Comparison of ENCODE assay signal across 8 mouse cellular contexts in the genomic region with DNA sequence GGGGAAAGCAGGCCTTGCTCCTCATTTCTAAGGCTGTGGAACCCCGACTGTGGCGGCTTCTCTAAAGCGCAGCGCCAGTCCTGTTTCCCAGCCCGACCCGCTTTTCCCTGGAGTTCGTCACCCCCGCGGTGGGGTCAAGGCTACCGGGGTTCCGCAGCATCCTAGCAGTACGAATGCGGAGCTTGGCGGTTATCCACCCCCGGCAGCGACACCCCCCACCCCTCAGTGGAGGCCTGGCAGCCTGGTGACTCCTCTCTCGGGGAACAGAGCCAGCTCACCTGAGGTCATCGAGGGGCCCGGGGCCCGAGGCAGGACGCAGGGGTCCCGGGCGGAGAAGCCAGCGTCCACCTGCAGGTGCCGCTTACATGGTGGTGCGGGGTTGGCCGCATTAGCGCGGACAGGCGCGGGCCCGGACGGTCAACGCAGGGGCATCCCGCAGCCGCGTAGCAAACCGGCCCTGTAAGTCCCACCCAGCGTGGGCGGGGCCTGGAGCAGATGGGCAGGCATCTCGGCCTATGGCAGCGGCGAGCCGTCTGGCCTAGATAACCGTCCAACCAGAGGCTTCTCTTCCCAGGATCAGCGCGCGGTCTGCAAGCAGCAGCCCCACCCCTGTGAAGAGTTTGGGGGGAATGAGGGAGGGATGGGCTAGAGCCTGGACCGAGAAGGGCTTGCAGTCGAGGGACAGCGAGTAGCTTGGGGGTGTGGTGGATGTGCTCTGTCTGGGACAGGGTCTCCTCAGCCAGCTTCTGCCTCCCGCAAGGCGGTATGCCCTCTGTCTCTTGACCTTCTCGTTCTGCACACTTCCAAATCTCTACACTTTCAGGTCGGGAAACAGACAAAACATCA. TPM values are rescaled to one million over a fixed set of nuclear protein-coding genes. Genes with fewer than 3 reads are reported as not detected.
DNase-seq lines count a peak whose midpoint lies in the region; ATAC-seq and TF ChIP-seq lines count a peak whose summit lies in the region.

Gene Abhd8 (minus strand): TSS at position 468 of the 846 bp plus-strand sequence.

- H3K4me2 ChIP-seq in forebrain, embryonic 11.5 days (ENCODE audit: low read depth, low read length, severe bottlenecking), result peak within 1 kb of the TSS; percentile 60
- peak within 1 kb of the TSS; percentile 78 for H3K4me2 ChIP-seq in heart, embryonic 16.5 days (ENCODE audit: low read depth, low read length)
- H3K4me2 ChIP-seq in liver, embryonic 16.5 days (ENCODE audit: low read depth, low read length), result peak within 1 kb of the TSS; percentile 98
- H3K4me2 ChIP-seq in neural tube, embryonic 13.5 days, result peak within 1 kb of the TSS; percentile 91

- H3K27ac ChIP-seq in forebrain, embryonic 11.5 days (ENCODE audit: low read depth, low read length), result peak within 1 kb of the TSS; percentile 8; the same call in 1 of the 2 replicates
- peak within 1 kb of the TSS; percentile 97 for H3K27ac ChIP-seq in heart, embryonic 16.5 days (ENCODE audit: low read length)
- H3K27ac ChIP-seq in liver, embryonic 16.5 days (ENCODE audit: low read length), result peak within 1 kb of the TSS; percentile 50
- peak within 1 kb of the TSS; percentile 87 for H3K27ac ChIP-seq in neural tube, embryonic 13.5 days (replicated peaks)
- H3K27ac ChIP-seq in testis, adult 2 months (ENCODE audit: control insufficient read depth, insufficient read depth, low read depth, low read length), result peak within 1 kb of the TSS; percentile 94

- WGBS in forebrain, embryonic 11.5 days, result under 1% methylated on average over 55 of the region's 55 CpGs
- WGBS in heart, embryonic 16.5 days, result under 1% methylated on average over 55 of the region's 55 CpGs
- WGBS in liver, embryonic 16.5 days (ENCODE audit: insufficient replicate concordance), result under 1% methylated on average over 54 of the region's 55 CpGs
- under 1% methylated on average over 53 of the region's 55 CpGs for WGBS in neural tube, embryonic 13.5 days

- TF ChIP-seq CTCF in testis, adult 2 months (IDR thresholded peaks at IDR 0.05; ENCODE audit: control insufficient read depth, insufficient read depth, insufficient replicate concordance, low read depth, low read length), result peak; percentile 10; the same call in 1 of the 2 replicates

- peak; percentile 52; the same call in 1 of the 2 replicates for TF ChIP-seq POLR2A in testis, adult 2 months (IDR thresholded peaks at IDR 0.05; ENCODE audit: control insufficient read depth, low read depth, low read length)

- peak within 1 kb of the TSS; percentile 90 for H3K9ac ChIP-seq in forebrain, embryonic 11.5 days (ENCODE audit: low read length)
- H3K9ac ChIP-seq in heart, embryonic 16.5 days (ENCODE audit: low read length), result peak within 1 kb of the TSS; percentile 84
- peak within 1 kb of the TSS; percentile 91 for H3K9ac ChIP-seq in liver, embryonic 16.5 days (ENCODE audit: low read depth, low read length)
- peak within 1 kb of the TSS; percentile 93 for H3K9ac ChIP-seq in neural tube, embryonic 13.5 days

- DNase-seq in CD8-positive naive resting alpha-beta T cell, adult 2 months (ENCODE audit: low read depth in 2 of 2, low spot score in 2 of 2), result peak; percentile 79 to 86
- peak; percentile 86 for DNase-seq in c-Kit-positive CD71-negative TER-119-negative erythroid progenitor cells, embryonic 14.5 days (ENCODE audit: low read depth)
- peak; percentile 97 for DNase-seq in forebrain, embryonic 11.5 days (ENCODE audit: low spot score)
- DNase-seq in kidney, postnatal 4 days, result peak; percentile 98 to 99

- no peaks in the 10 kb centered on the region for H3K36me3 ChIP-seq in forebrain, embryonic 11.5 days (ENCODE audit: control insufficient read depth, insufficient read depth, low read length)
- H3K36me3 ChIP-seq in heart, embryonic 16.5 days (ENCODE audit: control insufficient read depth, insufficient read depth), result peaks cover 15% of the 10 kb centered on the region
- H3K36me3 ChIP-seq in liver, embryonic 16.5 days (ENCODE audit: control insufficient read depth, insufficient read depth), result no peaks in the 10 kb centered on the region; the same call in 1 of the 2 replicates
- peaks cover 42% of the 10 kb centered on the region for H3K36me3 ChIP-seq in neural tube, embryonic 13.5 days
- H3K36me3 ChIP-seq in testis, adult 2 months (ENCODE audit: control insufficient read depth, insufficient read depth, low read length), result no peaks in the 10 kb centered on the region

- peaks cover 11% of the 10 kb centered on the region; the same call in 1 of the 2 replicates for H3K4me1 ChIP-seq in forebrain, embryonic 11.5 days (replicated peaks; ENCODE audit: control insufficient read depth, insufficient read depth, low read length)
- H3K4me1 ChIP-seq in heart, embryonic 16.5 days (ENCODE audit: control insufficient read depth, insufficient read depth, low read length), result peaks cover 21% of the 10 kb centered on the region
- peaks cover 27% of the 10 kb centered on the region for H3K4me1 ChIP-seq in liver, embryonic 16.5 days (ENCODE audit: control insufficient read depth, low read depth, low read length)
- peaks cover 60% of the 10 kb centered on the region for H3K4me1 ChIP-seq in neural tube, embryonic 13.5 days (replicated peaks)
- H3K4me1 ChIP-seq in testis, adult 2 months (ENCODE audit: control insufficient read depth, insufficient read depth, low read length), result peaks cover 31% of the 10 kb centered on the region

- H3K27me3 ChIP-seq in forebrain, embryonic 11.5 days (ENCODE audit: control insufficient read depth, insufficient read depth, low read length), result no peaks in the 10 kb centered on the region
- no peaks in the 10 kb centered on the region for H3K27me3 ChIP-seq in heart, embryonic 16.5 days (ENCODE audit: control insufficient read depth, insufficient read depth, low read length)
- no peaks in the 10 kb centered on the region for H3K27me3 ChIP-seq in liver, embryonic 16.5 days (ENCODE audit: control insufficient read depth, insufficient read depth, low read depth, low read length)
- H3K27me3 ChIP-seq in neural tube, embryonic 13.5 days, result no peaks in the 10 kb centered on the region
- no peaks in the 10 kb centered on the region for H3K27me3 ChIP-seq in testis, adult 2 months (ENCODE audit: control insufficient read depth, insufficient read depth, low read length)

- peak within 1 kb of the TSS; percentile 86 for H3K4me3 ChIP-seq in forebrain, embryonic 11.5 days (ENCODE audit: low read depth, low read length)
- H3K4me3 ChIP-seq in heart, embryonic 16.5 days (ENCODE audit: low read length), result peak within 1 kb of the TSS; percentile 71
- H3K4me3 ChIP-seq in liver, embryonic 16.5 days (ENCODE audit: low read depth, low read length), result peak within 1 kb of the TSS; percentile 90
- peak within 1 kb of the TSS; percentile 89 for H3K4me3 ChIP-seq in neural tube, embryonic 13.5 days
- H3K4me3 ChIP-seq in testis, adult 2 months (ENCODE audit: control insufficient read depth, low read depth, low read length), result peak within 1 kb of the TSS; percentile 97

- ATAC-seq in forebrain, embryonic 11.5 days (replicated peaks; ENCODE audit: low FRiP score), result peak; percentile 85
- peak; percentile 71 for ATAC-seq in heart, embryonic 16.5 days (replicated peaks; ENCODE audit: extremely low read depth, insufficient read depth, low FRiP score)
- ATAC-seq in liver, embryonic 16.5 days (ENCODE audit: low read depth), result peak; percentile 76
- ATAC-seq in neural tube, embryonic 13.5 days (ENCODE audit: low read depth), result peak; percentile 78

- H3K9me3 ChIP-seq in forebrain, embryonic 11.5 days (ENCODE audit: control insufficient read depth, low read length), result no peaks in the 10 kb centered on the region
- H3K9me3 ChIP-seq in heart, embryonic 16.5 days (replicated peaks; ENCODE audit: control insufficient read depth, low read length), result no peaks in the 10 kb centered on the region
- no peaks in the 10 kb centered on the region for H3K9me3 ChIP-seq in liver, embryonic 16.5 days (replicated peaks; ENCODE audit: control insufficient read depth, low read length)
- no peaks in the 10 kb centered on the region for H3K9me3 ChIP-seq in neural tube, embryonic 13.5 days

RNA-seq across cellular contexts. Expression of gene Abhd8, which starts in this region (rescaled TPM):
- 76.6 and 76.7 TPM in 2 replicates for polyA plus RNA-seq in forebrain, embryonic 11.5 days (2014; fragmentation: Nextera tagmentation; extraction: Ambion mirVana)
- polyA plus RNA-seq in heart, embryonic 16.5 days (2015; fragmentation: Nextera tagmentation; extraction: Ambion mirVana), result 41.7 and 48.7 TPM in 2 replicates
- 5.0 and 5.7 TPM in 2 replicates for polyA plus RNA-seq in liver, embryonic 16.5 days (2015; fragmentation: Nextera tagmentation; extraction: Ambion mirVana)
- polyA plus RNA-seq in neural tube, embryonic 13.5 days (2015; fragmentation: Nextera tagmentation; extraction: Ambion mirVana), result 127 and 145 TPM in 2 replicates
- polyA plus RNA-seq in testis, adult 2 months (2012; rRNA removed), result 231 and 283 TPM in 2 replicates

Comparison
In these comparisons a context has a peak if more than half of its experiments do, and no peak if none do; other contexts are left out.
1. Peak in every context shown above with its lines: DNase-seq, ATAC-seq, H3K4me3 ChIP-seq and H3K27ac ChIP-seq.
2. H3K27ac ChIP-seq: peak in every context shown above with its lines; median percentile 97 in heart, embryonic 16.5 days; 94 in testis, adult 2 months; 87 in neural tube, embryonic 13.5 days; 50 in liver, embryonic 16.5 days; 8 in forebrain, embryonic 11.5 days.